Mouse (Mus musculus) CD4-positive helper T cell, adult 2 months (primary cell): ENCODE results near the gene Rnf13.
"Not testable (repeated sequence)": the region's sequence is repeated elsewhere in the genome, so short reads cannot be mapped to it uniquely, and the experiment has no call there.

Source experiments
- DNase-seq: peaks from one replicate; pipeline ENCODE4 v3.0.0-alpha.2; 2012; ENCODE audit warnings: low read depth, missing footprints, low spot score

Rnf13 gene

GRCm38 (mm10) chr3:57735511-57736370, at the start of gene Rnf13:
Gene Rnf13, plus strand, starts transcription at chr3:57736062.
- peak; percentile 92 for DNase-seq

GRCm38 (mm10) chr3:57691772-57692171, 44.1 kb upstream of the Rnf13 start:
- no peak for DNase-seq

GRCm38 (mm10) chr3:57692719-57693118, 43.1 kb upstream of the Rnf13 start, which contains the start of gene Ankub1:
Gene Ankub1, minus strand, starts transcription at chr3:57692799.
- DNase-seq = no peak

GRCm38 (mm10) chr3:57696249-57696648, 39.6 kb upstream of the Rnf13 start:
- no peak for DNase-seq

- no peak for DNase-seq
These were observed 39.1 kb upstream of the Rnf13 start for GRCm38 (mm10) chr3:57696779-57697178.

GRCm38 (mm10) chr3:57714151-57714550, 21.7 kb upstream of the Rnf13 start:
- DNase-seq = no peak

GRCm38 (mm10) chr3:57732206-57732915, 3.5 kb upstream of the Rnf13 start:
- no peak for DNase-seq

GRCm38 (mm10) chr3:57736419-57737095, 695 bp downstream of the Rnf13 start:
- DNase-seq = peak; percentile 17

GRCm38 (mm10) chr3:57739830-57740229, 4.0 kb downstream of the Rnf13 start:
- DNase-seq = no peak

GRCm38 (mm10) chr3:57748576-57749267, 12.9 kb downstream of the Rnf13 start:
- no peak for DNase-seq

- DNase-seq = no peak
These were observed 41.1 kb downstream of the Rnf13 start for GRCm38 (mm10) chr3:57776915-57777314.

- DNase-seq = no peak
These were observed 52.6 kb downstream of the Rnf13 start for GRCm38 (mm10) chr3:57788472-57788871.

GRCm38 (mm10) chr3:57789005-57789962, 53.4 kb downstream of the Rnf13 start:
- DNase-seq = no peak

GRCm38 (mm10) chr3:57791104-57791503, 55.2 kb downstream of the Rnf13 start:
- DNase-seq = no peak

- not testable (repeated sequence) for DNase-seq
These were observed 59.2 kb downstream of the Rnf13 start for GRCm38 (mm10) chr3:57795071-57795470.

- no peak for DNase-seq
These were observed 79.6 kb downstream of the Rnf13 start for GRCm38 (mm10) chr3:57815447-57815846.

- DNase-seq = no peak
These were observed 90.0 kb downstream of the Rnf13 start for GRCm38 (mm10) chr3:57825866-57826265.

GRCm38 (mm10) chr3:57833585-57833984, 97.7 kb downstream of the Rnf13 start:
- DNase-seq = no peak

- DNase-seq = no peak
These were observed 101.0 kb downstream of the Rnf13 start for GRCm38 (mm10) chr3:57836911-57837310.

- peak; percentile 56 for DNase-seq
These were observed 107.9 kb downstream of the Rnf13 start for GRCm38 (mm10) chr3:57843775-57844174.
